Mouse (Mus musculus): Measurements from ENCODE around the gene Lsr.

- TF ChIP-seq POLR2A (IDR thresholded peaks at IDR 0.05; ENCODE audit: low read depth, low read length) (no peak), CTCF (IDR thresholded peaks at IDR 0.05; ENCODE audit: extremely low read depth, insufficient read depth, insufficient read length, insufficient replicate concordance) (no peak)
Observed at GRCm38 (mm10) chr7:30968611-30969010, 4.7 kb downstream of the Lsr start.
